Mouse (Mus musculus): Measurements from ENCODE around the gene Trim26. TPM values are rescaled to one million over a fixed set of nuclear protein-coding genes. Genes with fewer than 3 reads are reported as not detected.

Trim26 gene
- 19.3 and 19.5 TPM in 2 replicates for polyA plus RNA-seq (2015; fragmentation: Nextera tagmentation; extraction: Ambion mirVana)

DNA sequence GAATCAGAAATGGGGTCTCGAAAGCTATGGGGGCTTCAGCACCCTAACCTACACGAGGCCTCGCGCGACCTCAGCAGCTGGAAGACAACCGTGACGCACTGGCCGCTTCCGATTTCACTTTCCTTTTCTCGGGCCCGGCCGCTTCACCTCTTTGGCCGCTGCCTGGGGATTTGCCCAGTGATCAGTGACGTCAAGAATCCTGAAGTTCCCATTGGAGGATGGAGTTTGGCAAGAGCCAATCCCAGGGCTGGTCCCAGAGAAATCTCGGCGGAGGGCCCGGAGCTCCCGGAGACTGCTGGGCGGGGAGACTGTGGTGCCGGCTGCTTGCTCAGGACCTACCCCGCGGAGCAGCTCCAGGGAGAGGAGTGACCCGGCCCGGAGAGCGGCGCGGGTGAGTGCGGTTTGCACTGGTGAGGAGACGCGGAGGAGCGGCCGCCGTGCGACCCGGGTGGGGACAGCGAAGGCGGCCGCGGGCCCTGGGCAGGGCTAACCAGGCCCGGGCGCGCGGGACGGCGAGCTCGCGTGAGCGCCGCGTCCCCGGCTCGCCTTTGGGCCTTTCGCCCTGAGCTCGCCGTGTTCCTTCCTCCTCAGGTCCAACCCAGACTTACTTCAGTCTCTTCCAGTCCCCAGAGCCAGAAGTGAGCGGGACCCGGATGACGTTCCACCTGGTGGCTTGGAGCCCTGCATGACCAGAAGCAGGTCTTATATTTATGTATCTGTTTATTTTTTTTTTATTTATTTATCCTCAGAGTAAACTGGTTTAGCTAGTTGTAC, at the start of gene Trim26:
TSS of gene Trim26 (plus strand) at position 261 of the 774 bp plus-strand sequence.

DNA sequence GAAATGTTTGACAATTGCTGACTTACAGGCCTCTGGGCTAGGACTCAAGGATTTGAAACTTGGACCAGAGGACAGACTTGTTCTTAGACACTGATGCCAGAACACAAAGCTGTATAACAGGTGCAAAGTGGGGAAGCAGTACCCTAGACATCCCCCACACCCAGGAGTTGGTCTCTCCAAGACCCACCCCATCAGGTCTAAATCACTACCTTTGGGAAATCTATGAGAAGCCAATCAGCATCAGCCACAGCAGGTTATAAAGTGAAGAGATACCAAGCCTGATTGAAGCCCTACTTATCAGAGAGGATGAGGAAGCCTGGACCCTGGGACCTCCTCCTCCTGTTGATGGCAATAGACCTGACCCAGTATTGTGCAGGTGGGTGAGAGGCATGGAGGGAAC, 25.1 kb upstream of the Trim26 start, which contains the start of gene H2-M10.6:
TSS of gene H2-M10.6 (plus strand) at position 301 of the 400 bp plus-strand sequence.

DNA sequence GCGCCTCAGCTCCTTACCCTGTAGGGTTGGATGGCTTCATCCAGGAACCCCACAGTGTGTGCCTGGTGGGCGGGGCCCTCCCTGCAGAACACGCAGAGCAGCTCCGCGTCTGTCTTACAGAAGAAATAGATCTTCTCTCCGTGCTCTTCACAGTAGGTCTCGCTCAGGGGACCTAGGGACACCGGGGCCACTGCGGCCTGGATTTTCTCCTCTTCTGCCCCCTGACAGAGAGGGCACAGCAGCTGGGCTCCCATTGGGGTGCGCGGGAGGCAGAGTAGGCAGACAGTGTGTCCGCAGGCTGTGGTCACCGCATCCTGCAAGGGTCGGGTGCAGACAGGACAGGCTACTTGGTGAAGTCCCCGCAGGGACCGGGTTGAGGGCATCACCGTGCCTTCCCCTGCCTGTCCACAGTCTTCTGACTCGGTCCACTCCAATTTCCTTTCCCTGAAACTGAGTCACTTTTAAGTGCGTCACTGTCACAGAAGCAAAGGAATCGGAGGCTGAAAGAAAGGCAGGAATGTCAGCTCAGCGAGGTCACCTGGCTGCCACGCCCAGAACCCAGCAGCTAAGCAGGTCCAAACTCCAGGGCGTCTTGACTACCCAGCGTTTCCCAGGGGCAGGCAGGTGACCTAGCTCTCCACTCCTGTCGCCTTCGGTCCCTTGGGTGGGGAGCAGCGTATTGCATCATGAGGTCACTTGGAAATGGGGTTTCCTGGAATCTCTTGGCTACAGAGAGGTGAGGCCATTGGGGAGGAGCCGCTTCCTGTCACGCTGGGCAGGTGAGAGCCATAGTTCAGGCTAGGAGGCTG, 30.0 kb downstream of the Trim26 start, which contains the start of gene Trim15:
TSS of gene Trim15 (minus strand) at position 492 of the 809 bp plus-strand sequence.

DNA sequence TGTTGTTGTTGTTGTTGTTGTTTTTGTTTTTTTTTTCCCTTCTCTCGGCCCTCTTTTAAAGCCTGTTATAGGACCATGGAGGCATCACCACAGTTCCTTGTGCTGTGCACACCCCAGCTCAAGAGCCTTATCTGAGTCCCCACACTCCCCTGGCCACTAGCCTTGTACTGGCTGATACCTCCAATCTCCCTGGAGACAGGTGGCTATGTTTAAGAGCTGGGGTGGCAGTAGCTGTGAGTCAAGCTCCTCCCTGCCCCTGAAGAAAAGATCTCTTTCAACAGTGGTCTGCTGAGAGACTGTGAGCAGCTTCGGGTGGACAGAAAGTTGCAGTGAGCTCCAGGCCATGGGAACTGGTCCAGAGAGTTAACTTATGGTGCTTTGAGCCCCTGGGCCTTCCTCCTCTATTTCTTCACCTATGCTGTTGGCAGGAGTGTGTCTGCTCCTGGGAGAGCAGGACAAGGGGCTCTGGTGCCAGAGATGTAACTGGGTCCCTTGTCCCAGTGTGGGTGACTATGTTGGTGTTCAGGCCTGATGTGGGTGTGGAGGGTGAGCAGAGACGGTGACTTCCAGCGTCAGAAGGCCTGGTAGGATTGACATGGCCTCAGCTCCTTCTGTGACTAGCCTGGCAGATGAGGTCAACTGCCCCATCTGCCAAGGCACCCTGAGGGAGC, 32.5 kb downstream of the Trim26 start, which contains the start of gene Trim10:
TSS of gene Trim10 (plus strand) at position 291 of the 671 bp plus-strand sequence.

DNA sequence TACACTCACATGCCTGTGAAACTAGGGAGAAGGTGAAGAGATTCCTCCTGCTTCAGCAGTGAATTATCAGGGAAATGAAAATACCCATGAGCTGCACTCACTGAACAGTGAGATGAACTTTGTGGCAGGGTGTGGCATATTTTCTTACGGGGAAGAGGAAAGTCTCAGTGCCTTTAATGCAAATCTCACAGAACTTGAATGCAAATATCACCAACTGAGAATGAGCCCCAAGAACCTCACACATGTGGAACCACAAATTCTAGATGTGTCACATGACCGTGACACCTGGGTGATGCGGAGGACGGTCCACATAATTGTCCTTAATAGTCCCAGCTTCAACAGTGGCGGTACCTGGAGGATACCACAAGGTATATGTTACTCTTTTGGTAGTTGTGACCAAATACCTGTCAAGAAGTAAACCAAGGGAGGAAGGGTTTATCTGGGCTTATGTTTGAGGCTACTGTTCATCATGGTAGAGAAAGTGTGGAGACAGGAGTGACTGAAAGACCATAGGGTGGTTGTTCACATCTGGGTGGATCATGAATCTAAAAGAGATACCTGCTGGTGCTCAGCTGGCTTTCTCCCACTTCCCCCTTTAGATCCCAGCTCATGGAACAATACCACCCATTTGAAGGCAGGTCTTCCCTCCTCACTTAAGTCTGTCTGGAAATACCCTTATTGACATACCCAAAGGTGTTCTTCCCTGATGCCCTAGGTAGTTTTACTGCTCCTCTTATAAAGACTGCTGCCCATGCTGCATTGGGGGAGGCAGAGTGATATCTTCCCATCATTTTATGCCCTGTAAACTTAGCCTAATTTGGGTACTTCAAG, 53.4 kb downstream of the Trim26 start, which contains the start of gene Trim40:
TSS of gene Trim40 (minus strand) at position 51 of the 831 bp plus-strand sequence.

DNA sequence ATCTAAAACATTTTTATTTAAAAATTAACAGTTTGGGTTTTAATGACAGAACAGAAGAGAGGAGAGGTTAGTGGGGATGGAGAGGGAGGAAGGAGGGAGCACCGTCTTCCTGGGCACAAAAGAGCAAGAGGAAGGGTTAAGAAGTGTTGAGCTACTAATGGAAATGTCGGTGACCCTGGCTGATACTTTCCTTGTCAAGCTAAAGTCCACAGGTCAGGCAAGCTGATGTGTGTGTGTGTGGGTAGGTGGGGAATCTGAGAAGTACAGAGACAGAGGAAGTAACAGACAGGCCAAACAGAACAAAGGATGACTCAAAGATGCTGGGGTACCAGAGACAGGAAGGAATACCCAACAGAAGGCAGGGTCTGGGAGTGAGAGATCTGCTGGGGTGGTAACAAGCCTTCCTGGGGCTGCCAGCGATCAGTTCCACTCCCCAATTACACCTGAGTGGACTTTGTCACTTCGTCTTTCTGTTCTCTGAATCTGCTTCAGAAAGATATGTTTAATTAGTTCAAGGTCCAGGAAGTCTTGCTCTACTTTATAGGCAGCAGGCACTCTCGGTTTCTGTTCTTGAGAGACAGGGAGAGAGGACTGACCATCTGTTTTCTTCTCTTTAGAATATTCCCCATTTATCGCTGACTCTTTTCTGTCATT, 60.7 kb downstream of the Trim26 start, which contains the start of gene Trim31:
TSS of gene Trim31 (plus strand) at position 567 of the 654 bp plus-strand sequence.

Other genes with a start within 250 kb of the Trim26 start
- 0.26 and 0.56 TPM in 2 replicates for gene H2-M9, start 194.5 kb upstream of the Trim26 start, polyA plus RNA-seq (2015; fragmentation: Nextera tagmentation; extraction: Ambion mirVana)
- not detected in 2 replicates for gene H2-M1, start 164.9 kb upstream of the Trim26 start, polyA plus RNA-seq (2015; fragmentation: Nextera tagmentation; extraction: Ambion mirVana)
- not detected in 2 replicates for gene H2-M10.5, start 64.2 kb upstream of the Trim26 start, polyA plus RNA-seq (2015; fragmentation: Nextera tagmentation; extraction: Ambion mirVana)
- gene H2-M10.6, start 25.0 kb upstream of the Trim26 start, polyA plus RNA-seq (2015; fragmentation: Nextera tagmentation; extraction: Ambion mirVana): not detected in 2 replicates
- gene Trim15, start 30.1 kb downstream of the Trim26 start, polyA plus RNA-seq (2015; fragmentation: Nextera tagmentation; extraction: Ambion mirVana): 0.07 TPM in 1 of 2 replicates, not detected in the other
- 0.22 and 0.37 TPM in 2 replicates for gene Trim10, start 32.4 kb downstream of the Trim26 start, polyA plus RNA-seq (2015; fragmentation: Nextera tagmentation; extraction: Ambion mirVana)
- not detected in 2 replicates for gene Trim40, start 53.0 kb downstream of the Trim26 start, polyA plus RNA-seq (2015; fragmentation: Nextera tagmentation; extraction: Ambion mirVana)
- not detected in 2 replicates for gene Trim31, start 61.0 kb downstream of the Trim26 start, polyA plus RNA-seq (2015; fragmentation: Nextera tagmentation; extraction: Ambion mirVana)
- 0.73 and 1.4 TPM in 2 replicates for gene Rnf39, start 105.8 kb downstream of the Trim26 start, polyA plus RNA-seq (2015; fragmentation: Nextera tagmentation; extraction: Ambion mirVana)
- gene Ppp1r11, start 114.6 kb downstream of the Trim26 start, polyA plus RNA-seq (2015; fragmentation: Nextera tagmentation; extraction: Ambion mirVana): 77.5 and 78.4 TPM in 2 replicates
- 37.6 and 40.9 TPM in 2 replicates for gene Znrd1, start 121.4 kb downstream of the Trim26 start, polyA plus RNA-seq (2015; fragmentation: Nextera tagmentation; extraction: Ambion mirVana)
- 7.9 and 10.3 TPM in 2 replicates for gene Znrd1as, start 121.5 kb downstream of the Trim26 start, polyA plus RNA-seq (2015; fragmentation: Nextera tagmentation; extraction: Ambion mirVana)
- gene 2410137M14Rik, start 144.1 kb downstream of the Trim26 start, polyA plus RNA-seq (2015; fragmentation: Nextera tagmentation; extraction: Ambion mirVana): not detected in 2 replicates
- 0.15 TPM in 2 replicates for gene H2-M5, start 152.4 kb downstream of the Trim26 start, polyA plus RNA-seq (2015; fragmentation: Nextera tagmentation; extraction: Ambion mirVana)
- 9.7 and 11.0 TPM in 2 replicates for gene Zfp57, start 164.0 kb downstream of the Trim26 start, polyA plus RNA-seq (2015; fragmentation: Nextera tagmentation; extraction: Ambion mirVana)
- not detected in 2 replicates for gene Mog, start 186.3 kb downstream of the Trim26 start, polyA plus RNA-seq (2015; fragmentation: Nextera tagmentation; extraction: Ambion mirVana)
- gene Gabbr1, start 208.8 kb downstream of the Trim26 start, polyA plus RNA-seq (2015; fragmentation: Nextera tagmentation; extraction: Ambion mirVana): 3.8 and 4.6 TPM in 2 replicates

All from skeletal muscle tissue, postnatal 0 days (tissue).